Mouse (Mus musculus) liver, embryonic 13.5 days (tissue): ENCODE measurements around the gene Them4. TPM values are rescaled to one million over a fixed set of nuclear protein-coding genes. Genes with fewer than 3 reads are reported as not detected.
"Not testable (repeated sequence)": the region's sequence is repeated elsewhere in the genome, so short reads cannot be mapped to it uniquely, and the experiment has no call there.

ENCODE experiments used
- ATAC-seq: fragments of 200-750 bp; cut with Nextera tagmentation; 2 replicates; pipeline ENCODE4 v1.8.0; 2017; ENCODE audit warnings: low read depth, mild to moderate bottlenecking, moderate number of reproducible peaks, moderate library complexity
- DNase-seq: peaks from one replicate; pipeline ENCODE4 v3.0.0; 2022
- H3K27ac ChIP-seq: fragments of 300-500 bp; sonication (generic); 2 replicates; pipeline ENCODE4 v1.5.1; 2015; ENCODE audit warnings: moderate library complexity, mild to moderate bottlenecking, inconsistent platforms
- H3K27me3 ChIP-seq: fragments of 300-500 bp; sonication (generic); 2 replicates; pipeline ENCODE4 v1.6.1; 2015; ENCODE audit warnings: mild to moderate bottlenecking, inconsistent platforms
- H3K36me3 ChIP-seq: fragments of 300-500 bp; sonication (generic); 2 replicates; pipeline ENCODE4 v1.6.1; 2015; ENCODE audit warnings: mild to moderate bottlenecking, inconsistent platforms
- H3K4me1 ChIP-seq: fragments of 300-500 bp; sonication (generic); replicated peaks from 2 replicates; pipeline ENCODE4 v1.6.1; 2015; ENCODE audit warnings: inconsistent platforms
- H3K4me2 ChIP-seq: fragments of 300-500 bp; sonication (generic); 2 replicates; pipeline ENCODE4 v1.6.1; 2015; ENCODE audit warnings: inconsistent platforms, mild to moderate bottlenecking, moderate library complexity
- H3K4me3 ChIP-seq: fragments of 300-500 bp; sonication (generic); replicated peaks from 2 replicates; pipeline ENCODE4 v1.5.1; 2015; ENCODE audit warnings: mild to moderate bottlenecking, inconsistent platforms
- H3K9ac ChIP-seq: fragments of 300-500 bp; sonication (generic); 2 replicates; pipeline ENCODE4 v1.6.1; 2015; ENCODE audit warnings: mild to moderate bottlenecking, inconsistent platforms
- H3K9me3 ChIP-seq: fragments of 300-500 bp; sonication (generic); replicated peaks from 2 replicates; pipeline ENCODE4 v1.6.1; 2016; ENCODE audit warnings: inconsistent platforms
- whole genome bisulfite sequencing: fragments of 180-500 bp; shearing (Covaris S2); methylation state at CpG from one replicate; pipeline ENCODE4 v1.1.7; 2015; ENCODE audit not compliant: insufficient replicate concordance; 5-methylcytosine and 5-hydroxymethylcytosine counted together
- polyA plus RNA-seq: library from polyadenylated mRNA; unstranded; fragments of >200 nt; fragmentation: Nextera tagmentation; extraction: Ambion mirVana; gene quantifications from 2 replicates; pipeline ENCODE4 v1.2.1, GENCODE M21; 2015

Them4 gene
- polyA plus RNA-seq = 2.6 and 3.6 TPM in 2 replicates

GRCm38 (mm10) chr3:94309633-94310363 lies at the start of gene Them4:
Gene Them4, plus strand, starts transcription at chr3:94310089.
- WGBS = 2% methylated on average over 47 of the region's 47 CpGs
- Histone ChIP-seq H3K36me3 (no peaks in the 10 kb centered on the region), H3K27me3 (no peaks in the 10 kb centered on the region), H3K27ac (peak within 1 kb of the TSS; percentile 53), H3K9me3 (no peaks in the 10 kb centered on the region), H3K9ac (peak within 1 kb of the TSS; percentile 70), H3K4me2 (peak within 1 kb of the TSS; percentile 79), H3K4me1 (peaks cover 19% of the 10 kb centered on the region), H3K4me3 (peak within 1 kb of the TSS; percentile 63)
- DNase-seq (peak; percentile 83), ATAC-seq (peak; percentile 100)

- WGBS = 34% methylated on average over 6 of the region's 6 CpGs
- Histone ChIP-seq H3K9ac (no peak overlapping the region), H3K36me3 (no peaks in the 10 kb centered on the region), H3K4me3 (no peak overlapping the region), H3K27me3 (no peaks in the 10 kb centered on the region), H3K9me3 (no peaks in the 10 kb centered on the region), H3K27ac (no peak overlapping the region), H3K4me2 (no peak overlapping the region), H3K4me1 (no peaks in the 10 kb centered on the region)
- ATAC-seq = no peak
- no peak for DNase-seq
Observed at GRCm38 (mm10) chr3:94260598-94260997, 49.3 kb upstream of the Them4 start.

DNA sequence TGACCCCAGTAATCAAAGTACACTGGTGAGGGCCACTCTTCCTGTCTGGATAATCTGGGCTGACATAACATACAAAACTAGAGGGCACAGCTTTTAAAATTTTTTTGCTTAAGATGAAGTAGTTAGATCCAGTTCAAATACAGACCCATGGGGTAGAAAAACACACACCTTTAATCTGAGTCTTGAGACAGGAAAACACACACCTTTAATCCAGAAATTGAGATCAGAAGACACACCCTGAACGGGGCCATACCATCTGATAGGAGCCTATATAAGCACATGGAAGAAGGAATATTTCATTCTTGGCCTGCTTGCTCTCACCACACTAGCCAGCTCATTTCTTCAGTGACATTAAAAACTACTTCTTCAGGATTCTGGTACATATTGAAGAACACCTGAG lies 46.2 kb upstream of the Them4 start, which contains the start of gene Gm4778:
Gm4778 (plus strand) TSS at position 301 of the 400 bp plus-strand sequence.
- H3K9me3 ChIP-seq, H3K9ac ChIP-seq, H3K4me1 ChIP-seq, H3K4me2 ChIP-seq, H3K27me3 ChIP-seq, ATAC-seq, H3K4me3 ChIP-seq, H3K36me3 ChIP-seq, H3K27ac ChIP-seq, DNase-seq: not testable (repeated sequence)
- 68% methylated on average over 1 of the region's 1 CpGs for WGBS

DNA sequence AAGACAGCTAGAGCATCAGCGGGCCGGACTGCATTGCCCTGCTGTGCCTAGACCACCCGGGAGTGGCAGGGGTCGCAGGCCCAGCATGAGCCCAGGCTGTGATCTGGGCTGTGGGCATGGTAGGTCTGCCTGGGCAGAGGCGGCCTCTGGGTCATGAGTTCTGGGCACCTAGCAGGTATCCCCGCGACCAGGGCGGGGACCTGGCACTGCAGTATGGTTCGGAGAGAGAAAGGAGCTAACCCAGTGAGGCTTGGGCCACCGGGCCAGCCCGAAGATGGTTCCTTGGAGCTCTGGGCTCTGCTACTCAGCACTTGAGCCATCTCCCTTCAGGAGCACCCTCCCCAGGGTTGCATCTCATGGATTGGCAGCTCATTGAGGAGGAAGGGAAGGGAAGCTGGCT lies 33.9 kb upstream of the Them4 start:
- Histone ChIP-seq H3K4me3 (no peak overlapping the region), H3K9me3 (no peaks in the 10 kb centered on the region; the same call in 1 of the 2 replicates), H3K36me3 (no peaks in the 10 kb centered on the region), H3K9ac (no peak overlapping the region), H3K4me1 (no peaks in the 10 kb centered on the region), H3K27ac (no peak overlapping the region), H3K27me3 (no peaks in the 10 kb centered on the region), H3K4me2 (no peak overlapping the region)
- DNase-seq (no peak), ATAC-seq (no peak)
- WGBS = 73% methylated on average over 11 of the region's 11 CpGs

- no peak overlapping the region for H3K4me2 ChIP-seq
- H3K36me3 ChIP-seq = no peaks in the 10 kb centered on the region
- DNase-seq (no peak), ATAC-seq (no peak)
- no peak overlapping the region for H3K27ac ChIP-seq
- H3K9ac ChIP-seq = no peak overlapping the region
- no peaks in the 10 kb centered on the region; the same call in 1 of the 2 replicates for H3K9me3 ChIP-seq
- H3K27me3 ChIP-seq = no peaks in the 10 kb centered on the region
- no peak overlapping the region for H3K4me3 ChIP-seq
- 37% methylated on average over 1 of the region's 1 CpGs for WGBS
- peaks cover 6% of the 10 kb centered on the region for H3K4me1 ChIP-seq
Observed at GRCm38 (mm10) chr3:94305457-94305856, 4.4 kb upstream of the Them4 start.

DNA sequence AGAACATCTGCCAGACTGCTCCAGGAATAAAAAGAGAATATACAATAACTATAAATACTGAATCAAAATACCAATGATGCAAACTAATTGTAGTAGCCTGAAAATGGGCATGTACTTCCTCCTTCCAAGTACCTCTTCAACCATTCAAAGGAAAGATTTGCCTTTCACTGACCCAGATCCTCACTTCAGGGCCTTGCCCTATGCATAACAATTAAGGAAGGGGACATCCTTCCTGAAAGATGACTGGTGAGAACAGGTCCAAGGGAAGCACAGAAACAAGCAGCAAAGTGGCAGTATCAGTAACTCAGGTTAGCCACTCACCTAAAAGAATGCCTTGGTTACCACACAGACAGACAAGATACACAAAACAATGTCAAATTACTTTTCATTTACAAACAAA lies 2.9 kb upstream of the Them4 start:
- Histone ChIP-seq H3K36me3 (no peaks in the 10 kb centered on the region), H3K9me3 (no peaks in the 10 kb centered on the region; the same call in 1 of the 2 replicates), H3K9ac (no peak overlapping the region), H3K4me1 (peaks cover 19% of the 10 kb centered on the region), H3K27ac (no peak overlapping the region), H3K4me2 (no peak overlapping the region), H3K4me3 (no peak overlapping the region), H3K27me3 (no peaks in the 10 kb centered on the region)
- DNase-seq (no peak), ATAC-seq (no peak)

- H3K4me2 ChIP-seq = peak overlapping the region; percentile 79
- peak overlapping the region; percentile 70 for H3K9ac ChIP-seq
- WGBS = 39% methylated on average over 7 of the region's 7 CpGs
- DNase-seq (no peak), ATAC-seq (no peak)
- H3K4me3 ChIP-seq = peak overlapping the region; percentile 63
- H3K27ac ChIP-seq = peak overlapping the region; percentile 53
- no peaks in the 10 kb centered on the region for H3K27me3 ChIP-seq
- no peaks in the 10 kb centered on the region for H3K9me3 ChIP-seq
- H3K4me1 ChIP-seq = peaks cover 19% of the 10 kb centered on the region
- no peaks in the 10 kb centered on the region for H3K36me3 ChIP-seq
Observed at GRCm38 (mm10) chr3:94310491-94310890, 602 bp downstream of the Them4 start.

- H3K4me2 ChIP-seq = peak overlapping the region; percentile 79
- H3K9ac ChIP-seq = 0 out of 2 replicates have a peak overlapping the region, but pooled peaks have one; percentile 70
- no peak overlapping the region for H3K27ac ChIP-seq
- no peaks in the 10 kb centered on the region for H3K27me3 ChIP-seq
- ATAC-seq (no peak), DNase-seq (no peak)
- H3K9me3 ChIP-seq = no peaks in the 10 kb centered on the region
- H3K4me1 ChIP-seq = peaks cover 19% of the 10 kb centered on the region
- H3K4me3 ChIP-seq = peak overlapping the region; percentile 63
- no peaks in the 10 kb centered on the region for H3K36me3 ChIP-seq
- WGBS = 63% methylated on average over 6 of the region's 6 CpGs
Observed at GRCm38 (mm10) chr3:94310911-94311310, 1.0 kb downstream of the Them4 start.

DNA sequence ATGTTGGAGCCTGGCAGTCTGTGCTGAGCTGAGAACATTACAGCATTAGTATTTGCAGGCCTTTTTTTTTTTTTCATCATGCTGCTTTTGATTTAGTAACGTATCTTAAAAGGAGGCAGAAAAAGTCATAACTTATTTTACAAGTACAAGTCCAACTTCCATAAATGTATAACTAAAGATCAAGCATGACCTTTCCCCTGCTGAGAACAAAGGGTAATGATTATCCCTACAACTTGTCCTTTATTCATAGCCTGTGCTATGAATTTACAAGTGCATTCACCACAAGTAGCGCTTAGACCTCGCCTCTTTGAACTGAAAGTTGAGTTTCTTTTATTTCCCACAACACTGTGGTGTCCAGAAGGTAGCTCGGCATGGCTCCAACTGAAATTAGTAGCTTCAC lies 1.5 kb downstream of the Them4 start:
- ATAC-seq = no peak
- Histone ChIP-seq H3K27ac (no peak overlapping the region), H3K4me2 (no peak overlapping the region; the same call in 1 of the 2 replicates), H3K9me3 (no peaks in the 10 kb centered on the region), H3K36me3 (no peaks in the 10 kb centered on the region), H3K4me1 (peaks cover 19% of the 10 kb centered on the region), H3K9ac (no peak overlapping the region), H3K4me3 (no peak overlapping the region), H3K27me3 (no peaks in the 10 kb centered on the region)
- no peak for DNase-seq
- WGBS = 70% methylated on average over 4 of the region's 4 CpGs

DNA sequence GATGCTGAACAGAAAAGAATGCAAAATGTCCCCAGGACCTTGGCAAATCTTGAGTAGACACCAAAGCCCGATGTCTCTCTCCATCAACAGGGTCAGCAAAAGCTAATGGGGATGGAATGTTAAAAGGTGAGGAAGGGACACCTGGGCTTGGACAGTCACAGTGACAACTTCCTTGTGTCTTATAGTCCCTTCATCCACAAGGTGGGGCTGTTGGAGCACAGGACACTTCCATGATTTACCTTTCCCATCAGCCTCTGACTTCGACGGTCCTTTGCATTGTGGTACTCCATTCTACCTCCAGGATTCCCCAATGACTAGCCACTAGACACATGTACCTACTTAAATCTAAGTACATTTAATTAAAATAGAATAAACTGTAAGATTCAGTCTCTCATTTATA lies 18.8 kb downstream of the Them4 start:
- no peak overlapping the region for H3K27ac ChIP-seq
- no peak overlapping the region for H3K9ac ChIP-seq
- no peak for DNase-seq
- no peaks in the 10 kb centered on the region for H3K9me3 ChIP-seq
- H3K4me3 ChIP-seq = no peak overlapping the region
- H3K4me2 ChIP-seq = no peak overlapping the region
- no peak for ATAC-seq
- no peaks in the 10 kb centered on the region for H3K36me3 ChIP-seq
- no peaks in the 10 kb centered on the region for H3K4me1 ChIP-seq
- 73% methylated on average over 3 of the region's 3 CpGs for WGBS
- H3K27me3 ChIP-seq = no peaks in the 10 kb centered on the region

DNA sequence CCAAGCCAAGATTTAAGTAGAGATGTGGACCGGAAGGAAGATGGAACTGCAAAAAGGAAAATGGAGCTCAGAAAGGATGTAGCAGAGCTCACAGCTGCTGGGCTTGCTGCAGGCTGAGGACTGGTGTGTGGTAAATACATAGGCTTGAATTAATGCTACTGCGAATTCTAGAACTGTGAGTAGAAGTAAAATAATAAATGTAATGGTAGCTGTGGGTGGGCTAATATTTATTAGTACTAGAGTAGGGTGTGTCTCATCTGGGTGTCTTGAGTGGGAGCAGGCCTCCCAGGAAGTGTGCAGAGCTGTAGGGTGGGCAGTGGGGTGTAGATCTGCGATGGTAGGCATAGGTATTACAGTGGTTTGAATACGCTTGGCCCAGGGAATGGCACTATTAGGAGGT lies 24.6 kb downstream of the Them4 start:
- 76% methylated on average over 4 of the region's 4 CpGs for WGBS
- H3K4me2 ChIP-seq = no peak overlapping the region
- DNase-seq (no peak), ATAC-seq (no peak)
- H3K4me3 ChIP-seq = no peak overlapping the region
- no peaks in the 10 kb centered on the region for H3K4me1 ChIP-seq
- H3K27me3 ChIP-seq = no peaks in the 10 kb centered on the region
- H3K9me3 ChIP-seq = no peaks in the 10 kb centered on the region
- no peak overlapping the region for H3K27ac ChIP-seq
- H3K9ac ChIP-seq = no peak overlapping the region
- H3K36me3 ChIP-seq = no peaks in the 10 kb centered on the region

DNA sequence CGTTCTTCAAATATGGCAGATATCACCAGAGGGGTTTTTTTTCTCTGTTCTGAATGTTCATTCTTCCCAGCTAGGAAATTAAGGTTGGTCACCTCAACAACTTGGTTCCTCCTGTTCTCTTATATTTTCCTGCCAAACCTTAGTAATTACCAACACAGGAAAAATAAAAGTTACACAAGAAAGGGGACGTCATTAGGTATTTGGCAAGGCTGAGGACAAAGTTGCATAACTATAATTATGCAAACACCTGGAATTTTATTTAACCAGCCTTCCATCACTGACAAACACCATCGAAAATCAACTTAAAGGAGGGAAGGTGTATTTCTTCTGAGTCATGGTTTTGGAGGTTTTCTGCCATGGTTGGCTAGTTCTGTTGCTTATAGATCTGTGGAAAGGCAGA lies 28.6 kb downstream of the Them4 start:
- Histone ChIP-seq H3K4me1 (no peaks in the 10 kb centered on the region), H3K4me2 (no peak overlapping the region), H3K9me3 (no peaks in the 10 kb centered on the region), H3K27ac (no peak overlapping the region), H3K9ac (no peak overlapping the region), H3K4me3 (no peak overlapping the region), H3K27me3 (no peaks in the 10 kb centered on the region), H3K36me3 (no peaks in the 10 kb centered on the region)
- DNase-seq = no peak
- 55% methylated on average over 3 of the region's 3 CpGs for WGBS
- ATAC-seq = no peak
